Comparison of ENCODE assay signal across 8 mouse cellular contexts in the genomic region with DNA sequence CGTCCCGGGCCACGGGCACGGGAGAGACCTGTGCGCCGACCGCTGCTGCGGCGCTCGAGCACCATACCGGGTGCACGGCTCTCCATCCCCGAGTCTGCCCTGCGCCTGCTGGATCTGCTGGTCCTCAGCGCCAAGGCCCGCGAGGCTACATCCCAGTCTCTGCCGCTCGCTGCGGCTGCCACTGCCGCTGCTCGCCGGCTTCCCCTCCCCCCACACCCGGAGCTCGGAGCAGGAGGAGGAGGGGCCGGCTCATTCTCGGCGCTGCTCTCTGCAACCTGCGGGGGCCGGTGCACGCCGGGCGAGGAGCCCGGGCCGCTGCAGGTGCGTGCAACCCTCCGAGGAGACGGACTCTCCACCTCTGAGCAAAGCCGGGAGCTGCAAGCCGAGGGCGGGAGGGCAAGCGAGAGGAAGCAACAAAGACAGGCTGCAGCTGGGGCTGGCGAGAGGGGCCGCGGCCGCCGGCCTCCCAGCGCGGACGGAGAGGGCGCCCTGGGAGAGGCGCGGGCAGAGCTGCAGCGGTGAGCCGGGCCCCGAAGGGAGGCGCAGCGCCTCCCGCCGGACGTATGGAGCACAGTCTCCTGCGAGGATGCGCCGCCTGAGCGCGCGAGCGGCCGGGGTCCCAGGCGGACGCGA. TPM values are rescaled to one million over a fixed set of nuclear protein-coding genes. Genes with fewer than 3 reads are reported as not detected.
DNase-seq lines count a peak whose midpoint lies in the region; ATAC-seq and TF ChIP-seq lines count a peak whose summit lies in the region.

A gene (plus strand): TSS at position 452 of the 633 bp plus-strand sequence.

- peak within 1 kb of the TSS; percentile 91 for H3K4me2 ChIP-seq in intestine, embryonic 14.5 days (ENCODE audit: low read length)

- peaks cover 4% of the 10 kb centered on the region; the same call in 1 of the 2 replicates for H3K9me3 ChIP-seq in intestine, embryonic 14.5 days (ENCODE audit: control insufficient read depth, low read length)
- peaks cover 13% of the 10 kb centered on the region for H3K9me3 ChIP-seq in midbrain, embryonic 10.5 days (replicated peaks)

- peak; percentile 69 for ATAC-seq in intestine, embryonic 14.5 days (replicated peaks; ENCODE audit: low FRiP score, low TSS enrichment, low read depth)

- intact Hi-C loops in heart, postnatal 25 days (cut with DNase I): loop anchor here (2.0 kb wide), 1 partner anchor 107 kb away; no protein-coding TSS in a partner anchor
- intact Hi-C loops in gastrocnemius, adult 2 months (cut with DNase I): loop anchor here (5.0 kb wide), 2 partner anchors 105 to 120 kb away; no protein-coding TSS in a partner anchor
- intact Hi-C loops in left cerebral cortex, postnatal 4 days (cut with DNase I): loop anchor here (5.0 kb wide), 1 partner anchor 100 kb away; no protein-coding TSS in a partner anchor

- WGBS in intestine, embryonic 14.5 days: under 1% methylated on average over 64 of the region's 72 CpGs
- under 1% methylated on average over 71 of the region's 72 CpGs for WGBS in midbrain, embryonic 10.5 days
- under 1% methylated on average over 72 of the region's 72 CpGs for WGBS in spleen, adult 2 months

- H3K27me3 ChIP-seq in intestine, embryonic 14.5 days (replicated peaks; ENCODE audit: control insufficient read depth, insufficient read depth, low read length): peaks cover 9% of the 10 kb centered on the region; the same call in 1 of the 2 replicates
- H3K27me3 ChIP-seq in midbrain, embryonic 10.5 days (ENCODE audit: low read depth, poor library complexity, severe bottlenecking): peaks cover 63% of the 10 kb centered on the region
- H3K27me3 ChIP-seq in spleen, adult 2 months (ENCODE audit: control insufficient read depth, insufficient read depth, low read length): no peaks in the 10 kb centered on the region

- peak; percentile 68 to 74 for DNase-seq in heart, adult 18-20 months
- no peak for DNase-seq in heart, postnatal 25 days (ENCODE audit: low spot score)
- DNase-seq in cerebellum, postnatal 10 days: peak; percentile 87 to 89
- DNase-seq in gastrocnemius, adult 2 months: peak; percentile 78
- peak; percentile 91 for DNase-seq in intestine, embryonic 14.5 days (ENCODE audit: low spot score)
- peak; percentile 73 for DNase-seq in left cerebral cortex, postnatal 4 days
- peak; percentile 85 for DNase-seq in midbrain, embryonic 10.5 days (ENCODE audit: low spot score)
- DNase-seq in spleen, adult 2 months (ENCODE audit: low read depth in 1 of 2, low spot score in 2 of 2): peak; percentile 33 to 64

- peak within 1 kb of the TSS; percentile 49 for H3K9ac ChIP-seq in intestine, embryonic 14.5 days (ENCODE audit: low read length)

- peaks cover 42% of the 10 kb centered on the region for H3K4me1 ChIP-seq in intestine, embryonic 14.5 days (replicated peaks; ENCODE audit: control insufficient read depth, insufficient read depth, low read length)
- peaks cover 72% of the 10 kb centered on the region for H3K4me1 ChIP-seq in midbrain, embryonic 10.5 days
- H3K4me1 ChIP-seq in spleen, adult 2 months (ENCODE audit: control insufficient read depth, insufficient read depth, insufficient read length): peaks cover 22% of the 10 kb centered on the region

- H3K27ac ChIP-seq in gastrocnemius, adult 2 months: peak within 1 kb of the TSS; percentile 79
- H3K27ac ChIP-seq in intestine, embryonic 14.5 days (ENCODE audit: low read depth): peak within 1 kb of the TSS; percentile 69
- peak within 1 kb of the TSS; percentile 93 for H3K27ac ChIP-seq in midbrain, embryonic 10.5 days (replicated peaks)
- H3K27ac ChIP-seq in spleen, adult 2 months (ENCODE audit: insufficient read depth, low read length): peak within 1 kb of the TSS; percentile 53; the same call in 1 of the 2 replicates

- no peak for TF ChIP-seq POLR2A in spleen, adult 2 months (IDR thresholded peaks at IDR 0.05; ENCODE audit: low read depth, low read length)

- H3K36me3 ChIP-seq in intestine, embryonic 14.5 days (ENCODE audit: control insufficient read depth, insufficient read depth, low read length): no peaks in the 10 kb centered on the region
- H3K36me3 ChIP-seq in midbrain, embryonic 10.5 days: no peaks in the 10 kb centered on the region
- H3K36me3 ChIP-seq in spleen, adult 2 months (ENCODE audit: control insufficient read depth, insufficient read depth, low read length): no peaks in the 10 kb centered on the region

- TF ChIP-seq CTCF in gastrocnemius, adult 2 months (IDR thresholded peaks at IDR 0.05): peak; percentile 67
- peak; percentile 35; the same call in 1 of the 2 replicates for TF ChIP-seq CTCF in spleen, adult 2 months (IDR thresholded peaks at IDR 0.05; ENCODE audit: extremely low read depth, insufficient read depth, insufficient read length, insufficient replicate concordance)

- peak within 1 kb of the TSS; percentile 78 for H3K4me3 ChIP-seq in gastrocnemius, adult 2 months
- H3K4me3 ChIP-seq in intestine, embryonic 14.5 days (ENCODE audit: low read depth, low read length): peak within 1 kb of the TSS; percentile 62
- peak within 1 kb of the TSS; percentile 88 for H3K4me3 ChIP-seq in midbrain, embryonic 10.5 days
- peak within 1 kb of the TSS; percentile 85 for H3K4me3 ChIP-seq in spleen, adult 2 months (ENCODE audit: extremely low read depth, insufficient read depth, insufficient read length)

RNA-seq across cellular contexts. Expression of the gene that starts here (rescaled TPM):
- total RNA-seq in heart, adult 18-20 months (2021): 1 to 10 TPM; 2.6 to 3.3 TPM
- 1 to 10 TPM; 2.4 to 4.2 TPM for total RNA-seq in heart, postnatal 25 days (2021)
- 1 to 10 TPM in 1 of 2 experiments, under 1 TPM in 1; 0.18 to 1.1 TPM for total RNA-seq in gastrocnemius, adult 2 months (2021)
- 4.9 and 7.1 TPM in 2 replicates for polyA plus RNA-seq in intestine, embryonic 14.5 days (2014; fragmentation: Nextera tagmentation; extraction: Ambion mirVana)
- total RNA-seq in left cerebral cortex, postnatal 4 days (2021): 10 to 100 TPM in 1 of 2 experiments, 1 to 10 TPM in 1; 8.7 to 10.4 TPM
- polyA plus RNA-seq in midbrain, embryonic 10.5 days (2016; fragmentation: Nextera tagmentation; extraction: Ambion mirVana): 4.0 and 5.1 TPM in 2 replicates
- 2.8 and 4.6 TPM in 2 replicates for polyA plus RNA-seq in spleen, adult 2 months (2012; rRNA removed)
